Mouse (Mus musculus) embryonic facial prominence, embryonic 14.5 days (tissue): ENCODE data around the gene Nhs. TPM values are rescaled to one million over a fixed set of nuclear protein-coding genes. Genes with fewer than 3 reads are reported as not detected.

Experiments
- ATAC-seq: fragments of 200-750 bp; cut with Nextera tagmentation; 2 replicates; pipeline ENCODE4 v1.8.0; 2017; ENCODE audit warnings: low read depth, moderate number of reproducible peaks, moderate TSS enrichment
- DNase-seq: peaks from one replicate; pipeline ENCODE4 v3.0.0-alpha.2; 2015; ENCODE audit warnings: low spot score
- H3K27ac ChIP-seq: fragments of 300-500 bp; sonication (generic); replicated peaks from 2 replicates; pipeline ENCODE4 v1.5.1; 2014; ENCODE audit warnings: low read depth, mild to moderate bottlenecking, low read length, moderate library complexity
- H3K27me3 ChIP-seq: fragments of 300-500 bp; sonication (generic); replicated peaks from 2 replicates; pipeline ENCODE4 v1.6.1; 2014; ENCODE audit warnings: low read length; ENCODE audit not compliant: control insufficient read depth, insufficient read depth
- H3K36me3 ChIP-seq: fragments of 300-500 bp; sonication (generic); 2 replicates; pipeline ENCODE4 v1.6.1; 2014; ENCODE audit warnings: low read length, mixed read lengths; ENCODE audit not compliant: control insufficient read depth, insufficient read depth
- H3K4me1 ChIP-seq: fragments of 300-500 bp; sonication (generic); 2 replicates; pipeline ENCODE4 v1.6.1; 2014; ENCODE audit warnings: antibody characterized with exemption, low read length; ENCODE audit not compliant: control insufficient read depth, insufficient read depth
- H3K4me2 ChIP-seq: fragments of 300-500 bp; sonication (generic); 2 replicates; pipeline ENCODE4 v1.6.1; 2014; ENCODE audit warnings: low read depth, mild to moderate bottlenecking, low read length, moderate library complexity, mixed read lengths
- H3K4me3 ChIP-seq: fragments of 300-500 bp; sonication (generic); 2 replicates; pipeline ENCODE4 v1.5.1; 2014; ENCODE audit warnings: low read depth, mild to moderate bottlenecking, low read length
- H3K9ac ChIP-seq: fragments of 300-500 bp; sonication (generic); 2 replicates; pipeline ENCODE4 v1.6.1; 2014; ENCODE audit warnings: low read depth, mild to moderate bottlenecking, low read length, moderate library complexity, mixed read lengths
- H3K9me3 ChIP-seq: fragments of 300-500 bp; sonication (generic); 2 replicates; pipeline ENCODE4 v1.6.1; 2016; ENCODE audit warnings: low read length; ENCODE audit not compliant: control insufficient read depth
- WGBS: fragments of 180-500 bp; shearing (Covaris S2); extraction: QIAGEN DNeasy Blood & Tissue Kit; methylation state at CpG from one replicate; pipeline ENCODE4 v1.1.7; 2014; 5-methylcytosine and 5-hydroxymethylcytosine counted together
- polyA plus RNA-seq: library from polyadenylated mRNA; unstranded; fragments of >200 nt; fragmentation: Nextera tagmentation; extraction: Ambion mirVana; gene quantifications from 2 replicates; pipeline ENCODE4 v1.2.1, GENCODE M21; 2014

Gene Nhs
- polyA plus RNA-seq, 1 experiment from 2014 or later = 2.7 TPM

- no peak for ATAC-seq
- Histone ChIP-seq H3K9me3 (no peaks in the 10 kb centered on the region), H3K27me3 (peaks cover 20% of the 10 kb centered on the region; the same call in 1 of the 2 replicates), H3K4me3 (no peak overlapping the region), H3K27ac (no peak overlapping the region), H3K36me3 (no peaks in the 10 kb centered on the region), H3K4me1 (peaks cover 3% of the 10 kb centered on the region; the same call in 1 of the 2 replicates), H3K9ac (no peak overlapping the region), H3K4me2 (no peak overlapping the region)
- no peak for DNase-seq
- 71% methylated on average over 3 of the region's 3 CpGs for WGBS
Observed at GRCm38 (mm10) chrX:161971961-161972502, 187.5 kb downstream of the Nhs start.

- DNase-seq = no peak
- no peak for ATAC-seq
- 91% methylated on average over 1 of the region's 1 CpGs for WGBS
- Histone ChIP-seq H3K4me1 (no peaks in the 10 kb centered on the region; the same call in 1 of the 2 replicates), H3K27me3 (peaks cover 19% of the 10 kb centered on the region; the same call in 1 of the 2 replicates), H3K9me3 (no peaks in the 10 kb centered on the region), H3K4me2 (no peak overlapping the region), H3K36me3 (no peaks in the 10 kb centered on the region), H3K27ac (no peak overlapping the region), H3K4me3 (no peak overlapping the region), H3K9ac (no peak overlapping the region)
Observed at GRCm38 (mm10) chrX:161971131-161971530, 188.4 kb downstream of the Nhs start.

- H3K9ac ChIP-seq = no peak overlapping the region
- no peak overlapping the region for H3K4me3 ChIP-seq
- peak; percentile 56 for DNase-seq
- H3K4me2 ChIP-seq = no peak overlapping the region
- no peaks in the 10 kb centered on the region for H3K4me1 ChIP-seq
- H3K27me3 ChIP-seq = peaks cover 15% of the 10 kb centered on the region; the same call in 1 of the 2 replicates
- H3K27ac ChIP-seq = no peak overlapping the region
- no peak for ATAC-seq
- 30% methylated on average over 4 of the region's 4 CpGs for WGBS
- H3K36me3 ChIP-seq = no peaks in the 10 kb centered on the region
- H3K9me3 ChIP-seq = no peaks in the 10 kb centered on the region
Observed at GRCm38 (mm10) chrX:161967692-161968091, 191.8 kb downstream of the Nhs start.

GRCm38 (mm10) chrX:161963372-161963771, 196.2 kb downstream of the Nhs start:
- Histone ChIP-seq H3K4me2 (no peak overlapping the region), H3K36me3 (no peaks in the 10 kb centered on the region), H3K27ac (no peak overlapping the region), H3K4me1 (no peaks in the 10 kb centered on the region), H3K27me3 (peaks cover 3% of the 10 kb centered on the region; the same call in 1 of the 2 replicates), H3K4me3 (no peak overlapping the region), H3K9ac (no peak overlapping the region), H3K9me3 (no peaks in the 10 kb centered on the region)
- DNase-seq (no peak), ATAC-seq (no peak)

GRCm38 (mm10) chrX:161962855-161963254, 196.7 kb downstream of the Nhs start:
- Histone ChIP-seq H3K36me3 (no peaks in the 10 kb centered on the region), H3K4me3 (no peak overlapping the region), H3K4me2 (no peak overlapping the region), H3K27me3 (peaks cover 3% of the 10 kb centered on the region), H3K9me3 (no peaks in the 10 kb centered on the region), H3K9ac (no peak overlapping the region), H3K27ac (no peak overlapping the region), H3K4me1 (no peaks in the 10 kb centered on the region)
- ATAC-seq (no peak), DNase-seq (no peak)
- WGBS = 55% methylated on average over 1 of the region's 1 CpGs

- H3K4me3 ChIP-seq = no peak overlapping the region
- WGBS = 59% methylated on average over 6 of the region's 6 CpGs
- DNase-seq = peak; percentile 43
- peaks cover 3% of the 10 kb centered on the region for H3K27me3 ChIP-seq
- H3K9me3 ChIP-seq = no peaks in the 10 kb centered on the region
- H3K4me1 ChIP-seq = no peaks in the 10 kb centered on the region
- H3K4me2 ChIP-seq = no peak overlapping the region
- no peak overlapping the region for H3K27ac ChIP-seq
- H3K36me3 ChIP-seq = no peaks in the 10 kb centered on the region
- H3K9ac ChIP-seq = no peak overlapping the region
- ATAC-seq = no peak
Observed at GRCm38 (mm10) chrX:161961756-161962155, 197.8 kb downstream of the Nhs start.

GRCm38 (mm10) chrX:161961176-161961575, 198.4 kb downstream of the Nhs start:
- Histone ChIP-seq H3K36me3 (no peaks in the 10 kb centered on the region), H3K27ac (no peak overlapping the region), H3K4me3 (no peak overlapping the region), H3K4me2 (no peak overlapping the region), H3K9me3 (no peaks in the 10 kb centered on the region), H3K27me3 (no peaks in the 10 kb centered on the region; the same call in none of the 2 replicates), H3K9ac (no peak overlapping the region), H3K4me1 (no peaks in the 10 kb centered on the region)
- DNase-seq (peak; percentile 82), ATAC-seq (peak; percentile 60; the same call in 1 of the 2 replicates)
- WGBS = 27% methylated on average over 4 of the region's 4 CpGs

GRCm38 (mm10) chrX:161952356-161952755, 207.2 kb downstream of the Nhs start:
- Histone ChIP-seq H3K9me3 (no peaks in the 10 kb centered on the region), H3K27me3 (peaks cover 19% of the 10 kb centered on the region), H3K36me3 (no peaks in the 10 kb centered on the region), H3K27ac (no peak overlapping the region), H3K4me2 (no peak overlapping the region), H3K4me1 (0 out of 2 replicates have a peak, but pooled peaks cover 5% of the 10 kb centered on the region), H3K4me3 (no peak overlapping the region), H3K9ac (no peak overlapping the region)
- ATAC-seq = no peak
- no peak for DNase-seq

- ATAC-seq = no peak; the same call in 1 of the 2 replicates
- Histone ChIP-seq H3K9me3 (no peaks in the 10 kb centered on the region), H3K36me3 (no peaks in the 10 kb centered on the region), H3K9ac (no peak overlapping the region), H3K4me3 (no peak overlapping the region), H3K4me1 (no peaks in the 10 kb centered on the region), H3K27me3 (peaks cover 27% of the 10 kb centered on the region), H3K4me2 (no peak overlapping the region), H3K27ac (no peak overlapping the region)
- DNase-seq = peak; percentile 47
- 40% methylated on average over 3 of the region's 4 CpGs for WGBS
Observed at GRCm38 (mm10) chrX:161943098-161943680, 216.3 kb downstream of the Nhs start.
